Mouse (Mus musculus): ENCODE results near the gene Mia. TPM values are rescaled to one million over a fixed set of nuclear protein-coding genes. Genes with fewer than 3 reads are reported as not detected.
A peak's percentile ranks its signal among the peaks of the same experiment; 100 is the strongest.

Gene Mia
- polyA plus RNA-seq, 1 experiment from 2014 or later, result 15.6 TPM

DNA sequence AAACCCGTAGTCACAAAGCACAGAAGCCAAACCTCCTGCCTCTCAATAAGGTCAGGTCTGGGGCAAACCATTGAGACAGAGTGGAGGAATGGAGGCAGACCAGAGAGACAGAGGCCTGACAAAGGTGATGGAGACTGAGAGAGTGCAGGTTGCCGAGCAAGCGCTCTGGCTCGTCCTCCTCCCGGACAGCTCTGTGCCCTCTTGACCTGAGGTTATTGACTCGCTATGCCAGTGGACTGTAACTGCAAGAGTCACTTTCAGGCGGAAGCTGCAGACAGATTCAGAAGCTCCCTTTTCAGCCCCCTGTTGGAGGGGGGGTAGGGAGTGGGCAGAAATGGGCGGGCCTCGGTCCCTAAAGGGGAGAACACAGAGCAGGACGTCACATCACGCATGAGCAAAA lies 39.0 kb upstream of the Mia start:
- H3K9me3 ChIP-seq (replicated peaks; ENCODE audit: control insufficient read depth, low read length), result no peaks in the 10 kb centered on the region
- 89% methylated on average over 11 of the region's 11 CpGs for WGBS
- peaks cover 37% of the 10 kb centered on the region for H3K36me3 ChIP-seq (ENCODE audit: control insufficient read depth, insufficient read depth, low read length)
- H3K4me3 ChIP-seq (ENCODE audit: low read depth, low read length), result no peak overlapping the region
- no peak overlapping the region for H3K9ac ChIP-seq (ENCODE audit: low read length)
- H3K27ac ChIP-seq (ENCODE audit: low read depth, low read length), result no peak overlapping the region
- H3K4me1 ChIP-seq (ENCODE audit: control insufficient read depth, insufficient read depth, low read length), result peaks cover 7% of the 10 kb centered on the region
- no peak overlapping the region for H3K4me2 ChIP-seq (ENCODE audit: low read length)
- no peaks in the 10 kb centered on the region for H3K27me3 ChIP-seq (replicated peaks; ENCODE audit: control insufficient read depth, insufficient read depth, low read length)
- DNase-seq (ENCODE audit: low spot score) (no peak), ATAC-seq (no peak)

DNA sequence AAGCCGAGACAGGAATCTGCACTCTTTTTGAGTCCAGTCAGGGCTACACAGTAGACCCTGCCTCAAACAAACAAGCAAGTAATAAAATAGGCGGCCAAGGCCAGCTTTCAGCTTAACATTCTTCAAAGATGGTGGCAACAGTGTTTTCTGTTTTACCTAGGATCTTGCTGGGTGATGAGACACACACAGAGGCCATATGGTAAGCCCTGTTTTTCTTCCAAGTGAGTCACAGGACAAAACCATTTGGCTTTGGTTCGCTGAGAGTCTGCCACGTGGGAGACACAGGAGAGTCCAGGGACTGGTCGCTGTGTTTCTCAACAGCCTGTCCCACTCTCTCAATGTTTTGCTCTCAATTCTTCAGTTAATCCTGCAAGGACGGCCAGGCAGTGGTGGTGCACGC lies 37.6 kb upstream of the Mia start:
- H3K27me3 ChIP-seq (replicated peaks; ENCODE audit: control insufficient read depth, insufficient read depth, low read length), result no peaks in the 10 kb centered on the region
- peaks cover 46% of the 10 kb centered on the region for H3K36me3 ChIP-seq (ENCODE audit: control insufficient read depth, insufficient read depth, low read length)
- 85% methylated on average over 7 of the region's 7 CpGs for WGBS
- ATAC-seq (no peak), DNase-seq (ENCODE audit: low spot score) (no peak)
- H3K9ac ChIP-seq (ENCODE audit: low read length), result no peak overlapping the region
- no peaks in the 10 kb centered on the region for H3K4me1 ChIP-seq (ENCODE audit: control insufficient read depth, insufficient read depth, low read length)
- H3K4me3 ChIP-seq (ENCODE audit: low read depth, low read length), result no peak overlapping the region
- no peak overlapping the region for H3K27ac ChIP-seq (ENCODE audit: low read depth, low read length)
- no peak overlapping the region for H3K4me2 ChIP-seq (ENCODE audit: low read length)
- no peaks in the 10 kb centered on the region for H3K9me3 ChIP-seq (replicated peaks; ENCODE audit: control insufficient read depth, low read length)

- peaks cover 83% of the 10 kb centered on the region for H3K36me3 ChIP-seq (ENCODE audit: control insufficient read depth, insufficient read depth, low read length)
- ATAC-seq, result no peak
These were observed 31.7 kb upstream of the Mia start for GRCm38 (mm10) chr7:27212626-27213025.

GRCm38 (mm10) chr7:27203730-27204449 lies 22.9 kb upstream of the Mia start:
- peaks cover 47% of the 10 kb centered on the region for H3K36me3 ChIP-seq (ENCODE audit: control insufficient read depth, insufficient read depth, low read length)

More at GRCm38 (mm10) chr7:27212626-27213025, 31.7 kb upstream of the Mia start:
- WGBS, result 93% methylated on average over 2 of the region's 2 CpGs
- Histone ChIP-seq H3K27ac (ENCODE audit: low read depth, low read length) (no peak overlapping the region), H3K4me1 (ENCODE audit: control insufficient read depth, insufficient read depth, low read length) (no peaks in the 10 kb centered on the region), H3K4me3 (ENCODE audit: low read depth, low read length) (no peak overlapping the region), H3K9ac (ENCODE audit: low read length) (no peak overlapping the region), H3K9me3 (replicated peaks; ENCODE audit: control insufficient read depth, low read length) (no peaks in the 10 kb centered on the region), H3K4me2 (ENCODE audit: low read length) (no peak overlapping the region), H3K27me3 (replicated peaks; ENCODE audit: control insufficient read depth, insufficient read depth, low read length) (no peaks in the 10 kb centered on the region)
- no peak for DNase-seq (ENCODE audit: low spot score)

DNA sequence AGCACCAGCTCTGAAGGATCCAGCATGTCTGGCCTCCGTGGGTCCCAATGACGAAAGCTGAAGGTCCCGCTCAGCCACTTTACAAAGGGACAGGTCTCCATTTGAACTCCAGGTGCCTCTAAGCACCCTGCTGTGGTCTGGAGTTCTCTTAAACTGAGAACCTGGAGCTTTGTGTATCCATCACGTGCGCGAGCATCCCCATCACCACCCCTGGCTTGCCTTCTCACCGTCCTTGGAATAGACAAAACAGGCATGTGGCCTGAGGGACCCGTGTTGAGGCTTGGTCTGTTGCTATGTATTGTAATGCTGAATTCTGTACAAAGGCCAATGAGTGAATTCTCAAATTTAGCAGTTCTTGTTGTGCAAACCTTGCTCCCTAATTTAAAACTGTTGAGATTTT lies 17.8 kb upstream of the Mia start:
- no peaks in the 10 kb centered on the region for H3K9me3 ChIP-seq (replicated peaks; ENCODE audit: control insufficient read depth, low read length)
- ATAC-seq (no peak), DNase-seq (ENCODE audit: low spot score) (no peak)
- H3K27me3 ChIP-seq (replicated peaks; ENCODE audit: control insufficient read depth, insufficient read depth, low read length), result no peaks in the 10 kb centered on the region
- peaks cover 11% of the 10 kb centered on the region for H3K4me1 ChIP-seq (ENCODE audit: control insufficient read depth, insufficient read depth, low read length)
- H3K9ac ChIP-seq (ENCODE audit: low read length), result no peak overlapping the region
- no peak overlapping the region for H3K27ac ChIP-seq (ENCODE audit: low read depth, low read length)
- 91% methylated on average over 8 of the region's 8 CpGs for WGBS
- H3K36me3 ChIP-seq (ENCODE audit: control insufficient read depth, insufficient read depth, low read length), result peaks cover 29% of the 10 kb centered on the region
- no peak overlapping the region for H3K4me2 ChIP-seq (ENCODE audit: low read length)
- no peak overlapping the region for H3K4me3 ChIP-seq (ENCODE audit: low read depth, low read length)

More at GRCm38 (mm10) chr7:27203730-27204449, 22.9 kb upstream of the Mia start:
- Histone ChIP-seq H3K4me2 (ENCODE audit: low read length) (no peak overlapping the region), H3K27ac (ENCODE audit: low read depth, low read length) (no peak overlapping the region), H3K27me3 (replicated peaks; ENCODE audit: control insufficient read depth, insufficient read depth, low read length) (no peaks in the 10 kb centered on the region), H3K4me1 (ENCODE audit: control insufficient read depth, insufficient read depth, low read length) (no peaks in the 10 kb centered on the region), H3K4me3 (ENCODE audit: low read depth, low read length) (no peak overlapping the region), H3K9me3 (replicated peaks; ENCODE audit: control insufficient read depth, low read length) (no peaks in the 10 kb centered on the region), H3K9ac (ENCODE audit: low read length) (no peak overlapping the region)
- ATAC-seq, result no peak
- WGBS, result 95% methylated on average over 8 of the region's 8 CpGs
- DNase-seq (ENCODE audit: low spot score), result no peak

DNA sequence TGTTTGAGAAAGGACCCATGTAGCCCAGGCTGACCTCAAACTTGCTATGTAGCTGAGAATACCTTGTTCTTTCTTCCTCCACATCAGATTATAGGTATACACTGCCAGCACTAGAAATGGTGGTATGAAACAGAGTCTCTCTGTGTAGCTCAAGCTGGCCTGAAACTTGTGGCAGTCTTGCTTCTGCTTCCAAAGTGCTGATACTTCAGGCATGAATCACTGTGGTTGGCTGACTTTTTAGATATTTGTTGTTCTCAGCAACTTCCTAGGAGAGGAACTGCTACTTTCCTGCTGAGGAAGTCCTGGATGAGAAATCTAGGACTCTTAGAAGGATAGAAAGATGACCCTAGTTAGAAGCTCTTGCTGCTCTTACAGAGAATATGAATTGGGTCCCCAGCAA lies 17.4 kb upstream of the Mia start:
- H3K4me1 ChIP-seq (ENCODE audit: control insufficient read depth, insufficient read depth, low read length), result peaks cover 11% of the 10 kb centered on the region
- H3K36me3 ChIP-seq (ENCODE audit: control insufficient read depth, insufficient read depth, low read length), result peaks cover 29% of the 10 kb centered on the region
- ATAC-seq (no peak), DNase-seq (ENCODE audit: low spot score) (no peak)
- no peak overlapping the region for H3K4me3 ChIP-seq (ENCODE audit: low read depth, low read length)
- H3K9ac ChIP-seq (ENCODE audit: low read length), result no peak overlapping the region
- no peak overlapping the region for H3K4me2 ChIP-seq (ENCODE audit: low read length)
- no peaks in the 10 kb centered on the region for H3K27me3 ChIP-seq (replicated peaks; ENCODE audit: control insufficient read depth, insufficient read depth, low read length)
- H3K9me3 ChIP-seq (replicated peaks; ENCODE audit: control insufficient read depth, low read length), result no peaks in the 10 kb centered on the region
- no peak overlapping the region for H3K27ac ChIP-seq (ENCODE audit: low read depth, low read length)

DNA sequence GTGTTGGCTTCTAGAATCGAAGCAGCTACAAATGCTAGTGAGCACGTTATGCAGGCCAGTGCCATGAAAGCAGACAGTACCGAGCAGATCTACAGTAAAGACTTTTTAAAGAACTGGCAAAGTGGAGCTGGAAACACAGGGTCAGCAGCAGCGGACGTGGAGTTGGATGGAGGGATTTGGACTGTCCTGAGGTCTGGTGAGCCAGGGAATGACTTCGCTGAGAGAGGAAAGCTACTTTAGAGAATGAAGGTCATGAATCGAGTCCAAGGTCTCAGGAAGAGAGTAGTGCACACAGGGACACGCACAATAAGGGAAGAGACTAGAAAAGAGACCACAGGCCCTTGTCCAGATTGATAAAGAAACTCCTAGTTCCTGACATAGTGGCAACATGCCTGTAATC lies 16.7 kb upstream of the Mia start:
- Histone ChIP-seq H3K9ac (ENCODE audit: low read length) (no peak overlapping the region), H3K4me3 (ENCODE audit: low read depth, low read length) (no peak overlapping the region), H3K4me2 (ENCODE audit: low read length) (no peak overlapping the region), H3K36me3 (ENCODE audit: control insufficient read depth, insufficient read depth, low read length) (peaks cover 29% of the 10 kb centered on the region), H3K27ac (ENCODE audit: low read depth, low read length) (no peak overlapping the region), H3K4me1 (ENCODE audit: control insufficient read depth, insufficient read depth, low read length) (peaks cover 11% of the 10 kb centered on the region), H3K9me3 (replicated peaks; ENCODE audit: control insufficient read depth, low read length) (no peaks in the 10 kb centered on the region), H3K27me3 (replicated peaks; ENCODE audit: control insufficient read depth, insufficient read depth, low read length) (no peaks in the 10 kb centered on the region)
- DNase-seq (ENCODE audit: low spot score) (no peak), ATAC-seq (no peak)
- WGBS, result 90% methylated on average over 8 of the region's 8 CpGs

DNA sequence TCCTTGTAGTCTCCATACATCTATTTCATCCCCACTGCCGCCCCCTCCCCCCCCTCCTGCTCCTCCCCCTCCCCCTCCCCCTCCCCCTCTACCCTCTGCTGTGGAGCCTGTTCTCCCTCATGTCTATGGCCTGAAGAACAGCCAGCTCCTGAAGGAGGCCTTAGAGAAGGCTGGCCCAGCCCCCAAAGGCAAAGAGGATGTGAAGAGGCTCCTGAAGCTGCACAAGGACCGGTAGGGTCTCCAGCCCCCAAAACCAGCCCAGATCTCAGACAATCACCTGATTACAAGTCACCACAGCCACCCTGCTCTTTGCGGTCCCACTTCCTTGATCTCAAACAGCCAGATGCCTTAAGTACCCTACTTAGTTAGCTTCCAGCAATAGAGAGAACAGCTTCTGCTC lies 16.2 kb upstream of the Mia start:
- H3K4me1 ChIP-seq (ENCODE audit: control insufficient read depth, insufficient read depth, low read length), result peaks cover 11% of the 10 kb centered on the region
- H3K4me2 ChIP-seq (ENCODE audit: low read length), result no peak overlapping the region
- H3K9ac ChIP-seq (ENCODE audit: low read length), result no peak overlapping the region
- no peaks in the 10 kb centered on the region for H3K9me3 ChIP-seq (replicated peaks; ENCODE audit: control insufficient read depth, low read length)
- 85% methylated on average over 3 of the region's 3 CpGs for WGBS
- peaks cover 30% of the 10 kb centered on the region for H3K36me3 ChIP-seq (ENCODE audit: control insufficient read depth, insufficient read depth, low read length)
- H3K4me3 ChIP-seq (ENCODE audit: low read depth, low read length), result no peak overlapping the region
- DNase-seq (ENCODE audit: low spot score), result no peak
- no peaks in the 10 kb centered on the region for H3K27me3 ChIP-seq (replicated peaks; ENCODE audit: control insufficient read depth, insufficient read depth, low read length)
- no peak overlapping the region for H3K27ac ChIP-seq (ENCODE audit: low read depth, low read length)
- ATAC-seq, result no peak

DNA sequence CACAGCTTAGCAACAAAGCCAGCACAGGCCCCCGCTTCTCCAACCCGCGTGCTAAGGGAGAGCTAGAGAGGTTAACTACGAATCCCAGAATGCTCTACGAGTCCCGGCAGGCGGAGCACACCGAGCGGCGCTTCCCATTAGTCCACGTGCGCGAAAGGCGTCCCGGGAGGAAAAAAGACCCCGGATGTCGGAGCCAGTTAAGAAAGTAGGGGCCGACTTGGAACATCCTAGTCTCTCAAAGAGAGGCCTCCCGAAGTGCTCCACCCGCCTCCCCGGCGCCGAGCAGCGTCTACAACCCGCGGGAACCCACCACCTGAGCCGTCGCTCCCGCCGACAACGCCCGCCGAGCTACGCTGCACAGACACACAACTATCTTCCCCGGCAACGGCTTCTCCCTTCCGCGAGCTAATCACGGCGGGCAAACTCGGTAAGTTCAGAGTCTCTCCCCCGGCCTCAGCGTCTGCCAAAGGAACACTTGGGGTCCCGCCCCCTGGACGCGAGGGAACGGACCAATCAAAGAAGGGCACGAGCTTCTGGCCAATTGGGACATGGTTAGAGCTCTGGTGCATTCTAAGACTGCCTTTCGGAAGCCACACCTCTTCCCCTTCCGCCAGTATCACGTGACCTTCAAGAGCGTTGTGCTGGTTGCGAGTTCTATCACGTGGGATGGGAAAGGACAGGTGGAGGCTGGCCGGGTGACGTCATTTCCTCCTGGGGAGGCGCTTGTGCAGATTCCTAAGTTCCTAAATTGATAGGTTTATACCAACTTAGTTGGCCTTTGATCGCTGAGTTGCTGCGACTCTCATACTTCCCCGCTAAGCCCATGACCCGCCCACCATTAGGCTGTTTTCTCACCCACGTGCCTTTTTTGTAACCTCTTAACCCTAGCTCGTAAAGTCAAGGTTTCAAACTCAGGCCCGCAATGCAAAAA lies 15.0 kb upstream of the Mia start, which contains the start of the genes BC024978 and Snrpa:
BC024978 (plus strand) TSS at position 101 of the 931 bp plus-strand sequence.
Snrpa (minus strand) TSS at position 591 of the 931 bp plus-strand sequence.
- Histone ChIP-seq H3K9ac (ENCODE audit: low read length) (peak within 1 kb of the TSS; percentile 90), H3K27me3 (replicated peaks; ENCODE audit: control insufficient read depth, insufficient read depth, low read length) (no peaks in the 10 kb centered on the region), H3K36me3 (ENCODE audit: control insufficient read depth, insufficient read depth, low read length) (peaks cover 41% of the 10 kb centered on the region), H3K4me3 (ENCODE audit: low read depth, low read length) (peak within 1 kb of the TSS; percentile 83), H3K4me2 (ENCODE audit: low read length) (peak within 1 kb of the TSS; percentile 92), H3K9me3 (replicated peaks; ENCODE audit: control insufficient read depth, low read length) (no peaks in the 10 kb centered on the region), H3K4me1 (ENCODE audit: control insufficient read depth, insufficient read depth, low read length) (peaks cover 11% of the 10 kb centered on the region), H3K27ac (ENCODE audit: low read depth, low read length) (peak within 1 kb of the TSS; percentile 97)
- ATAC-seq (peak; percentile 99), DNase-seq (ENCODE audit: low spot score) (peak; percentile 100)
- 1% methylated on average over 64 of the region's 64 CpGs for WGBS
